Mouse (Mus musculus) layer of hippocampus, adult 18-20 months (tissue): Measurements from ENCODE around the gene Polr2c. TPM values are rescaled to one million over a fixed set of nuclear protein-coding genes. Genes with fewer than 3 reads are reported as not detected.
"Not testable (repeated sequence)": the region's sequence is repeated elsewhere in the genome, so short reads cannot be mapped to it uniquely, and the experiment has no call there.

ENCODE experiments used
- DNase-seq, 2 experiments: peaks; one replicate each; pipeline ENCODE4 v3.0.0; 2022; ENCODE audit warnings: low spot score in 2 of 2
- long read RNA-seq: library from polyadenylated mRNA; stranded (forward); transcript quantifications from one replicate; pipeline ENCODE4 v2.0.0, GENCODE M21; 2021
- total RNA-seq, 2 experiments: library from RNA; stranded (reverse); gene quantifications; 2 replicates each; pipeline ENCODE4 v1.2.3; 2021

Gene Polr2c
- total RNA-seq, result 10 to 100 TPM; 66.0 to 73.6 TPM
- long read RNA-seq, transcript Polr2c-201 (9 exons, 1,580 nt), result major isoform, 76 of 120 reads
- long read RNA-seq, partial matches to known transcripts, result 0 of 120 reads
- long read RNA-seq, other reads (novel, unspliced or antisense), result 44 of 120 reads

GRCm38 (mm10) chr8:94857346-94858173, at the start of gene Polr2c:
Gene Polr2c (plus strand): TSS chr8:94857450.
- peak; percentile 86 to 93 for DNase-seq

GRCm38 (mm10) chr8:94807506-94807905, 49.7 kb upstream of the Polr2c start:
- no peak for DNase-seq

DNA sequence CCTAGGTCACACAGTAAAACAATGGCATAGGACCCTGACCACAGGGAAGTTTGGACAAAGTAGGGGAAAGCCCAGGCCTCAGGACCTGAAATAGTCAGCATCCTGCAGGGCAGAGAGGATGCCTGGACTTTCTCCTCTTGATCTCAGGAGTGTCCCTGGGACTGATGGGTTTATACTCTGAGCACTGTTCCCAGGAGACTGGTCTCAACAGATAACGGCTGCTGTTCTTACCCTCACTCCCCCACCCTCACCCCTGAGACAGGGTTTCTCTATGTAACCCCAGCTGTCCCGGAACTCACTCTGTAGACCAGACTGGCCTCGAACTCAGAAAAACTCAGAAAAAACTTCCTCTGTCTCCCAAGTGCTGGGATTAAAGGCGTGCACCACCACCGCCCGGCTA, 48.9 kb upstream of the Polr2c start:
- no peak for DNase-seq

GRCm38 (mm10) chr8:94810153-94810552, 47.1 kb upstream of the Polr2c start, which contains the start of gene Ccl17:
Gene Ccl17 (plus strand): TSS chr8:94810453.
- DNase-seq, result no peak

- DNase-seq, result peak in 1 of 2 experiments; percentile 52
These were observed 46.4 kb upstream of the Polr2c start for GRCm38 (mm10) chr8:94810855-94811254.

DNA sequence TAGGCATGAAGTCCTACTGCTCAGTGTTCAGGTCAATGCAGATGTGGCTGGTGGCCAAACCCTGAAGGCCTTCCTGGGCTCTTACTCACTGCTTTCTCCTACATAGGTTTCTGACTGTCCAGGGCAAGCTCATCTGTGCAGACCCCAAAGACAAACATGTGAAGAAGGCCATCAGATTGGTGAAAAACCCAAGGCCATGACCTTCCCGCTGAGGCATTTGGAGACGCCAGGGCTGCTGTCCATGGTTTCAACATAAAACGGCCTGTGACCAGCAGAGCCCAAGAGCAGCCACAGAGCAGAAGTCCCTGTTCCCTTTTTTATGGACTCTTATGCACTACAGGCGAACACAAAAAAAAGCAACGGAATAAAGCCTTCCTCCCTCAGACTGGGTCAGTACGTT, 45.6 kb upstream of the Polr2c start:
- DNase-seq, result no peak

DNA sequence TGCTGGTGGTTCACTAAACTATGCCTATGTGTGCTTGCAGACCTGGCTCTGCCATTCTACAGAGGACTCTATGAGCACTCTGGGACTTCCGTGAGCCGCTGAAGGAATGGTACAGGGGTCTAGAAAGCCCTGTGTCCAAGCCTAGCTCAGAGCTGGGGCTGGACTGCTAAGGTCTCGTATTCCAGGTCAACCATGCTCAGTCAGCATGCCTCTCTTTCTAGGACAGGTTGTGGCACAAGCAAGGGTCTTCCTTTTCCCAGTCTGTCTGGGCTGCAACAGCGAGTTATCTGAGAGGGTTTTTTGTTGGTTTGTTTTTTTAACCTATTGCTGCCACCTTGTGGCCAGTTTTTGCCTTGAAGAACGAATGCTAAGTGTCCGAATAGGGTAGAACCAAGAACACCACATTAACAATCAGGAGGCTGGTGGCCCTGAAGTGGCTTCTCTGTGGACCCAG, 44.6 kb upstream of the Polr2c start:
- DNase-seq, result peak; percentile 83 to 98

GRCm38 (mm10) chr8:94814556-94814955, 42.7 kb upstream of the Polr2c start:
- peak in 1 of 2 experiments; percentile 59 for DNase-seq

- DNase-seq, result no peak
These were observed 39.3 kb upstream of the Polr2c start for GRCm38 (mm10) chr8:94817933-94818332.

DNA sequence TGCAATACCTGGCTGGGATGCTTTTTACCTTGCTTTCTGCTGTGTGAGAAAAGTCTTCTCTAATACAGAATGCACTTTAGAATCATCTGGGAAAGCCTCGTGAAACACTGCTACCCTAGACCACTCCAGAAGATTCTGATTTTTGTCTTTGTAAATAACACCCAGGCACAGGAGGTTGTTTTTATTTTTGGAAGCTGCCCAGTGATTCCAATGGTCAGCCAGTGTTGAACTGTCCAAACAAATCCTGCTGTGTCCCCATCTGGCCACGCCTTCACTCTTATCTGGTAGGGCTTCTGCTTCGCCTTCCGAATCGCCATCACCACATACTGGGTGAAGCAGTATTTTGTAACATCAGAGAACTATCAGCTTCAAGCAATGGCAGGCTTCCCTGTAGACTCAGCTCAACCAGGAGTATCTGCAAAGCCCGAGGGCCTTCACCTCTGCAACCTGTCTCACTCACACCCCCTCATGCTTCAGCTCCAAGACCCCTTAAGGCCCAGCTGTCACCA, 37.5 kb upstream of the Polr2c start:
- no peak for DNase-seq

DNA sequence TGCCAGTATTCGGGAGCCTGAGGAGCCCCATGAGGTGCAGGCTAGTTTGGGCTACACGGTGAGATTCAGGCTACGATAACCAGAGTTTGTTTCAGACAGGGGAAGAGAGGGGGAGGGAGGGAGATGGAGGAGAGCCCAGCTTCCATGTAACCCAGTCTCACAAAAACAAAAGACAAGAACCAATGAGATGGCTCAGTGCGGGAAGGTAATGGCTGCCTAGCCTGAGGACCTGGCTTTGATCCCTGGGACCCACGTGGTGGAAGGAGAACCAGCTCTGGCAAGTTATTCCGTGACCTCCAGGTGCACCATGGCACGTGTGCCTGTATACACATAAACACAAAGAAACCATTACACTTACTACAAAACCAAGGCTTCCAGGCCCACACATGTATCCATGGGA, 36.7 kb upstream of the Polr2c start:
- DNase-seq, result no peak

DNA sequence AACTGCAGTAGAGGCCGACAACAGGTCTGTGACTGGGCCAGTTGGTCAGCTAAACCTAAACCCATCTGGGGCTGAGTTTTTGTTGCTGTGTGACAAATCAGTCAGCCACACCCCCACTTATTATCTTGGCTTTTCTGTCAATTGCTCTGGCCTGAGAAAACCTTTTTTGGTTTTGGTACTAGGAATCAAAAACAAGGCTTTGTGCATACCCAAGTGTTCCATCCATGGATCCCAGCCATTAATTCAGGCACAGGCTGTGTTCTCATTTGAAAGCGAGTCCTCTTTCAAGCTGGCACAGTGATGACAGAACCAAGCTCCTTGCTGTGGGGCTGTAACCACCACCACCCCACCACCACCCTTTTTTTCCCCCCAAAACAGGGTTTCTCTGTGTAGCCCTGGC, 35.9 kb upstream of the Polr2c start:
- DNase-seq, result peak in 1 of 2 experiments; percentile 65

DNA sequence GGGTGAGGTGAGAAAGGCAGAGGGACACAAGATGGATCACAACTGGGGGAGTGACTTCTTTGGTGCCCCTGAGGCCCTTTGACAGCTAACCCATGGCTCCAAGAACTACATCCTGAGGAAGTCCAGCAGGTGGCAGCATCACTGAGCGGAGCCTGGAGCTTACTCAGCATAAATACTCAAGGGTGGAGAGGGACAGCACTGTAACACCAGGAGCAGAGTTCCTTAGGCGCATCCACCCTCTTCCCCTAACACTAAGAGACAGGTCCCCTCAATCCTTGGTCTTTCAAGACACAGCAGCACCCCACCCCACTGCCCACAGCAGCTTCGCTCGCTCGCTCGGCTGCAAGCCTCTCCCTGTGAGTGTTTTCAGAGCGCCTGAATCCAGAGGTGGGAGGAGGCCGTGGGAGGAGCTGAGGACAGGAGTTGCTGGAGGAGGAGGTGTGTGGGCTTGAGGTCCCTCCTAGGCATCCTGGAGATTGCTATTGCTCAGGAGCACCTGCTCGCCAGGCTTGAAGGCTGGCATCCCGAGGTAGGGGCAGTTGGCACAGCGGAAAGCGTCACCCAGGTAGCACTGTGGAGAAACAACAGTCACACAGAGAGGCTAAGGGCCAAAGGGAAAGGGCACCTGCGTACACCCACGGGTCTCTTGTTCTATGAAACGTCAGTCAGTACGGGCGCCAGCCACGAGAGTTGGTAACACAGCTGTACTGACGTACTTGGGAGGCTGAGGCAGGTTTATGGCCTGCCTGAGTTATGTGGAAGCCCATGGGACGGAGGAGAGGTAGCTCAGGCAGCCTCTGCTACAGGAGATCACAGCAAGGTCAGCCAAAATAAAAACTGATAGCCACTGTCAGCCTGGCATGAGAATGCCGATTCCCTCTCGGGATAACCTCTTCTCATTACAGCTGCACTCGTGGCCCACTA, 34.4 kb upstream of the Polr2c start:
- peak in 1 of 2 experiments; percentile 65 for DNase-seq

DNA sequence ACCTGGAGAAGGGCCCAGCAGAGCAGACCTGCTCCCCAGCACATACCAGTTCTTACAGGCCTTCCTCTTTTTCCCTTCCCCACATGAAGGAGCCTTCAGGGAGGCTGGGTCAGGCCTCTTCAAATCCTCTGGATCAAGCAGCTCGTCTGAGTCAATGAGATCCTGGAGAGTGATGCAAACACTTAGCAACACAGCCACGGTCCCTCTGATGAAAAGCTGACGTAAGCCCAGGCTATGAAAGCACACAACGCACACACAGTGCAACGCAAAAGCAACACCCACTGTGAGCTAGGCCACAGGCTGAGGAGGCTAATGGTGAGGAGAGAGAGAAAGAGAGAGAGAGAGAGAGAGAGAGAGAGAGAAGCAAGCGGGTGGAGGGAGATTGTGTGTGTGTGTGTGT, 32.1 kb upstream of the Polr2c start:
- DNase-seq, result no peak

- no peak for DNase-seq
These were observed 31.0 kb upstream of the Polr2c start for GRCm38 (mm10) chr8:94826210-94826609.

GRCm38 (mm10) chr8:94828284-94828683, 29.0 kb upstream of the Polr2c start:
- DNase-seq, result no peak

DNA sequence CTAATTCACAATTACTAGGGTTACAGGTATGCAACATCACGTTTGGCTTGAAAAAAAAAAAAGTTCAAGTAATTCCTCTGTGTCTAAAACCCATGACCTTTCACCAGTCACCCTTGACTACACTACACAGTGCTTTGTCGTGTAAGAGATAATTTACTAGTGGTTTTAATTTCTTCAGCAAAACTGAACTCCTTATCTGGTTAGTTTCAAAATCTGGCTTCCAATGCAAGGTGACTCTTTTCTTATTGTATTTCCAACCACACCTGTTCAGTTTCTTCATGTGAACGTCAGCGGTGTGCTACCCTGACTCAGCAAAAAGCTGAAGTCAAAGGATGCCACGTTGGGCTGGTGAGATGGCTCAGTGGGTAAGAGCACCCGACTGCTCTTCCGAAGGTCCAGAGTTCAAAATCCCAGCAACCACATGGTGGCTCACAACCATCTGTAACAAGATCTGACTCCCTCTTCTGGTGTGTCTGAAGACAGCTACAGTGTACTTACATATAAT, 23.3 kb upstream of the Polr2c start:
- DNase-seq, result not testable (repeated sequence)

DNA sequence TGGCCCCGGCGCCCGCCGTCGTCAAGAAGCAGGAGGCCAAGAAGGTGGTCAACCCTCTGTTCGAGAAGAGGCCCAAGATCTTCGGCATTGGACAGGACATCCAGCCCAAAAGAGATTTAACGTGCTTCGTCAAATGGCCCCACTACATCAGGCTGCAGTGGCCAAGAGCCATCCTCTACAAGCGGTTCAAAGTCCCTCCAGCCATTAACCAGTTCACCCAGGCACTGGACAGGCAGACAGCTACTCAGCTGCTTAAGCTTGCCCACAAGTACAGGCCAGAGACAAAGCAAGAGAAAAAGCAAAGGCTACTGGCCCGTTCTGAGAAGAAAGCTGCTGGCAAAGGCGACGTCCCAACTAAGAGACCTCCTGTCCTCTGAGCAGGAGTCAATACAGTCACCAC, 21.5 kb upstream of the Polr2c start:
- not testable (repeated sequence) for DNase-seq

DNA sequence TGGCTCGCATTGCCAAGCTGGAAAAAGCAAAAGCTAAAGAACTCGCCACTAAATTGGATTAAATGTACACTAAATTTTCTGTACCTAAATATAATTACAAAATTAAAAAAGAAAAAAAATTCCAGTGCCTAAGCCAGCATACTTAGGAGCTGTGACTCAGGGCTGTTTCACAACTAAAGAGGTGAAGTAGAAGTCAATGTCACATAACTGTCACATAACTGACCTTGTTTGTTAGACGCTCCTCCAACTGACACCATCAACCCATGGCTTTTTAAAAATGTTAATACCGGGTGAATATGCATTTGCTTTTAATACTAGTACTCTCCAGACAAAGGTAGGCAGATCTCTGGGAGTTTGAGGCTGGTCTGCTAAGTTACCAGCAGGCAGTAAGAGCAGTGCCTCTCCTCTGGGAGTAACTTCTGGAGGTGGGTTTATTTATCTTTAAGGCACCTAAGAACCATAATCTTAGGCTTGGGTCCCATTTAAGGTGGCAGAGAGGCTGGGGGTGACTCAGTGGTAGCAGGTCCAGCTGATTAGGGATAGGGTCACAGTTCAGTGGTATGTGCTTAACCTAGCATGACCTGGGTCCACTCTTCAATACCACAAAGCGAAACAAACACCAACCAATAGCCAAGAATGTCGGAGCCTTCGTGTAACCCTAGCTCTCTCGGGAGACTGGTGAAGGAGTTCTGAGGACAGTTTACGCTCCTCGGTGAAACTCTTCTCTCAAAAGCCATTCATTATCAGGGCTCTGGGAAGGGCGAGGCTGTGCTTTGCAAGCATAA, 20.6 kb upstream of the Polr2c start:
- no peak for DNase-seq
